Mouse (Mus musculus) bone marrow, adult 2 months (tissue): ENCODE measurements around the gene Trabd2b.

ENCODE experiments used
- CTCF ChIP-seq: fragments of 200-500 bp; IDR thresholded peaks from 2 replicates; pipeline ENCODE4 v1.5.1; 2011; ENCODE audit warnings: low read length, control low read depth; ENCODE audit not compliant: control insufficient read depth, insufficient read depth
- POLR2A ChIP-seq: fragments of 200-500 bp; IDR thresholded peaks from 2 replicates; pipeline ENCODE4 v1.6.1; 2011; ENCODE audit warnings: low read depth, mild to moderate bottlenecking, control low read depth, low read length, borderline replicate concordance; ENCODE audit not compliant: control insufficient read depth

GRCm38 (mm10) chr4:114519966-114520365 lies 113.4 kb downstream of the Trabd2b start:
- no peak for TF ChIP-seq POLR2A
- TF ChIP-seq CTCF: no peak
